Mouse (Mus musculus): Measurements from ENCODE around the gene Pde4d.

The Pde4d gene

DNA sequence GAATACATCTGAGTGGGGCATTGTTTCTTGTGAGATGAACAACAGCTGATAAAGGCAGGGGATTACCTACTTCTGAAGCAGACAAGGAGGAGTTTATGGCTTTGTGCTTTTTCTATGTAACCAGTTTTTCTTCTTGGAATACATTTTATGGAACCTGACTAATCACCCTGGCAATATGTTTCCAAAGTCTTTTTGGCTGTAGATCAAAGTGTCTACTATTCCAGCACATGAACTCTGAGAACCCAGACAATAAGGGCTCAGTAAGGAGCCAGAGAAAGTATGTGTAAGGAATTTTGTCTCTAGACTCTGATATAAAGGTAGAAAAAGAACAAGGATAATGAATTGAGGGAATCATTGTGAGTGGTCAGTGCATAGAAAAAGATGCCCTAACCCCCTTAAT lies 40.1 kb downstream of the Pde4d start:
- DNase-seq (ENCODE audit: low spot score) = no peak

DNA sequence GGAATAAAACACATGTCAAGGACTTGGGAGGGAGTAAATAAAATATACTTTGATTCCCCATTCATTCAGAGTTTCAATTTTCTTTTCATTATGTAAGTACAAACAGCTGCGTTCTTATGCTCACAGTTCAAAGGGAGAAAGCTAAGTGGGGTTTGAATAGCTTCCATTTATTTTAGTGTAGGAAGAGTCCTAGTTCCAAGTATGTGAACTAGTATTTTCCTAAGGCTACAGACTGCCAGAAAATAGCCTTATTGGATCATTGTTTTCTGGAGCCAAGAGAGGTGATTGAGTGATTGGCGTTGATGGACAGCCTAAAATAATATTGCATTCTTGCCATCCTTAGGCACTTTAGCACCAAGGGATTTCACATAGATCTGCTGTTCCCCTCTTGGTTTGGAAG lies 41.1 kb downstream of the Pde4d start:
- no peak for DNase-seq (ENCODE audit: low spot score)

DNA sequence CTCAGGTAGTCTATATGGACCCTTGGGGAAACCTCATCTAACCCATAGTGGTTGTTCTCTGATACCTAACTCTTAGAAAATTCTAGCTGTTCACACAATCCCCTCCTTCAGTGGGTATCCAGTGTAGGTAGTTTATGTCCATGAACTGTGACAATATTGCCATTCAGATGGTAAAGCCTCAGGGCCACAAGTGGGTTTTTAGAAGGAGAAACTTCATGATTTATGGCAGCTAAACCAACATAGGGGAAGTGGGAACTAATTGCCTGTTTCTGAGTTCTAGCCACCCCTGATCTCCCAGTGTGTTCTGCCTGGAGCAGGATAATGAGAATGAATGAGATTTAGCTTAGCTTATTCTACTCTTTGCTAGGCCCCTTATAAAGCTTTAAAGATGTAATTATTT lies 43.1 kb downstream of the Pde4d start:
- no peak for DNase-seq (ENCODE audit: low spot score)

DNA sequence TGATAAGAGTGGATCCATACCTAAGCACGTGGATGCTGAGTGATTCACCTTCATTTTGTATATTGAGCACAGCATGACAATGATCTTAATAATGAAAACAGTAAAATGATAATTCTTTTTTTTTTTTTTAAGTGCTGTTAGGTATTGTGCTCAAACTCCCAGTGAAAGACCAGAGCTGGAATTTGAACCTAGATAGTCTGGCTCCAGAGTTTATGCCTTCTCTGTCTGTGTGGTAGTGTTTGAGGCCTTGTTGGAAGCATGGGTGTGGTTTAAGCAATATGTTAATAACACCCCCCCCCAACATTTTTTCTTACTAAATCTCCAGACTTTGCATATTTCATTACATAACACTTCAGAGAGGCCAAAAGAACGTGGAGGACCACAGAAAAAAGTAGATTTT lies 44.6 kb downstream of the Pde4d start:
- DNase-seq (ENCODE audit: low spot score) = no peak

DNA sequence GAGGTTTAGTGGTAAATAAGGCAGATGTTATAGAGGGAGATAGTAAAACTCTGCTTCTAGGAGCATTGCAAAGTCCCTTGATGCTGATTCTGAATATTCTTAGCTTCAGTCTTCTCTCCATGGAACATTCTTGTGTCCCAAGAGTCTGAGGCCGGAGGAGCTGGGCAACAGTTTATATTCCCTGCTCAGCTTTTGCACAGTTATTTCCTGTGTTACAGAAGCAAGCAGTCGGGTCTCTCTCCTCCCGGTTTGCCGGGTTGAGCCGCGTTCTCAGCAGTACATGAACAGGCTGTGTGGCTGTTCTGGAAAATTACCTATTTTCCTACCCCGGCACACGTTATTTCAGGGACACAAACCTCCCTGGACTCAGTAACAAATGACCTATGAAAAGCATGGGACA lies 48.0 kb downstream of the Pde4d start:
- DNase-seq (ENCODE audit: low spot score) = no peak

DNA sequence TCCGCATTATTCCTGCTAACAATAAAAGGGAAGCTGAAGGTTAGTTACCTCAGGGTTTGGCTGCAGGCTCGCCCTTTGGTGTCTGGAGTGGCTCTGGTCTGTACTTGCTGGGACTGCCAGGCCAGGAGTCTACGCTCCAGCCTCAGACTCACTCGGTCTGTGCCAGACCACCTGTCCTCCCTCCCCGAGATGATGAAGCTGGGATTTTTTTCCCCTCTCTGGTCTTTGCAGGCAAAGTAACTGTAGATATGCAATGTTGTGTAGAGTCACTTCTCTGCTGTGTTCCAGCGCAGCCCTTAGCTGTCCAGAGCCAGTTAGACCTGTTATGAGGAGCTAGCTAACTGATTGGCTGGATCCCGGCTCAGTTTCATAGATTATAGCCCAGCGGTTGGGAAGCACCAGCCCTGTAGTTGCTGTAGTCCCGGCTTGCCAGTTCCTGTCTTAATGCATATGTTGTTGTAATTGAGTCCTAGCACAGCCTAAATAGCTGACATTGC lies 48.5 kb downstream of the Pde4d start:
- no peak for DNase-seq (ENCODE audit: low spot score)

DNA sequence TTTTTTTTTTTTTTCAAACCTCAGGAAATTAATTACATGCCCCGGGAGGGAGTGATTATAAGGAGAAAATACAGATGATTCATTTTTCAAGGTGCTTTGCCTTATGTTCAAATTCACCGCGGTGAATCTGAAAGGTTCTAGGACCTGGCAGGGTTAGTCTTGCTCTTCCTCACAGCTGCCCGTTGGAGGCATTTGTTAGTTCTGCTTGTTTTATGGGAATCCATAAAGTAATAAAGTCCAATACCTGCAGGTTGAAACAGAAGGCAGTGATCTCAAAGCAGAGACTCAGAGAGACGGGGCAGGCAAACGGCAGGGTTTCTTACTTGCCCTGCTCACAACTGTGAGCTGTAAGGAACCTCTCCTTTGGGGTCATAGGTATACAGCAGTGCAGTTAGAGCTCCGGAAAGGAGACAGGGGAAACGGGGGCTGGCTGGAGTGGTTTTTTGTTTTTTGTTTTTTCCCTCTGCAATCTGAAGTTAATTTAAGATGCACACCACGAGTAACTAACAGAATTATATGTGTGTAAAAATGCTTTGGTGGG lies 49.1 kb downstream of the Pde4d start:
- no peak for DNase-seq (ENCODE audit: low spot score)

DNA sequence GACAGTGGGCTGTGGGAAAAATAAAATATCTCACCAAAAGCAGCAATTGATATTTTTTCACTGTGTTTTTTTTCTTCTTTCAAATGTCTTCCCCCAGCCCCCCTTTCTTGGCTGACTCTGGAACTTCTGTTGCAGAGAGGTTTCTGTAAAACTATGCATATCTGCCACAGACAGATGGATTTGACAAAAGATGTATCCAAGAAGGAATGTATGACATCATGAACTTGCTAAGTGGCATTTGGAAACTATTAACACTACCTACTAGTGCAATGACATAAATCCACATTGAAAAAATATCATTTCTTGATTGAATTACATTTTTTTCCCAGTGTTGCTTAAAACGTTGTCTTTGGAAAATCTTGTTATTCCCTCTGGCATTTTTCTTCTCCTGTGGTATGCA lies 51.6 kb downstream of the Pde4d start:
- no peak for DNase-seq (ENCODE audit: low spot score)

DNA sequence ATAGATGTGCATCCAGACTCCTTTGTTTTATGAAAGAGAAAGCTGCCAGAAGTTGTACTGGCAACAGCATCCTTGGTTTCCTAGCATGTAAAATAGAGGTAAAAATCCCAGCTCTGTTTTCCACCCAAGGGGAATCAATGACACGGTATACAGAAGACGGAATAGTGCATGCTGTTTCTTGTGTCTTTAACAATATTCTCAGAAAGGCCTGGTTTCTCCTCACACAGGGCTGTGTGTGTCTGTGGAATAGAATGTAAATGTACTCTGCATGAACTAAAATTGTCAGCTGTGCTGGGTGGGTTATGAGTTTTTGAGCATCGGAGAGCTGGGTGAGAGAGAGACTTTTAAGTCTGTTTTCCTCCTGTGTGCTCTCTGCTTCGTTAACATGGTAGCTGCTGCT lies 74.8 kb downstream of the Pde4d start:
- DNase-seq (ENCODE audit: low spot score) = no peak

DNA sequence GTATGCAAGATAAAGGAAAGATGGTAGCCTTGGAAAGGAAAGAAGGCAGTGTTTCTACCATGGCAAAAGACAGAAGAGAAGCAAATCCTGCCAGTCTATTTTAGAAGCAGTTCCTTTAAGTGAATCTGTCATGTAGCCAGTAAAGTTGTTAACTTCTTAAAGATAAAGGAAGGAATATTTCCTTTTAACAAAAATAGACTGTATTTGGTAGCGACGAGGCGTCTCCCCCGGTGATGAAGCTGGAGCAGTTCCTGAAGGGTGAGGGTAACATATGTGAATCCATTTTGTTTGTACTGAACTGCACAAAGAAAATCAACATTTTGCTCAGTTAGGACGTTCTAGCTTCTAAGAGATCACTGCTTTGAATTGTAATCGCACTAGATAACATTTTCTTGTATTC lies 75.2 kb downstream of the Pde4d start:
- DNase-seq (ENCODE audit: low spot score) = no peak

DNA sequence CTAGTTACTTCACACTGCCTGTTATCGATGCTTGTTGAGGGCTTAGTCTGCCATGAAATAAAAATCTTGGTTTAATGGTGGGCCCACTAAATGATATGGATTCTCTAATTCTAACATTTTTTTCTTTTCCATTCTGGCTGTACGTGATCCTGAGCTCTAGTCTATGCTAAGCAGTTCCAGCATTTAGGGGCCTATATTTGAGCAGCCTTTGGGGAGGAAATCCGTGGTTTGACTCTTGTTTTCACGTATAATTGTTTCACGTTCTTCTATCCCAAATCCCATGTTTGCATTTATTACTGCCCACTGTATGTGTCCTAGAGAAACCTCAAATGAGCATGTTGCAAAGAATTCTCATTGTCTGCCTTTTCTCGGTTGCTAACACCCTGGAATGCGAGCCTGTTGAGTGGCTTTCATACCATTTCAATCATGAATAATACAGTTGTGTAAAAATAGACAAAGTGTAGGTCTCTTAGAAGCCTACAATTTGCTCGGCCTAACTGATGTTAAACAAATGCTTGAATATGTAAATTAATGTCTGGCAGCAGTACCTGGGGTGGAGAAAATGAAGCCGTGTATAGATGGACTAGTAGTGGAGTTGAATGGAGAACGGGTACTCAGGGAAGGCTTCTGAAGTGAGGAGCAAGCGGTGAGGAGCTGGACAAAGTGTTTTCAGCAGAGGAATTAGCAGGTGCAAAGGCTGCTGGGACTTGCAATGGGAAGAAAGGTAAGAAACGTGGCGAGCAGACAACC lies 76.7 kb downstream of the Pde4d start:
- DNase-seq (ENCODE audit: low spot score) = no peak

DNA sequence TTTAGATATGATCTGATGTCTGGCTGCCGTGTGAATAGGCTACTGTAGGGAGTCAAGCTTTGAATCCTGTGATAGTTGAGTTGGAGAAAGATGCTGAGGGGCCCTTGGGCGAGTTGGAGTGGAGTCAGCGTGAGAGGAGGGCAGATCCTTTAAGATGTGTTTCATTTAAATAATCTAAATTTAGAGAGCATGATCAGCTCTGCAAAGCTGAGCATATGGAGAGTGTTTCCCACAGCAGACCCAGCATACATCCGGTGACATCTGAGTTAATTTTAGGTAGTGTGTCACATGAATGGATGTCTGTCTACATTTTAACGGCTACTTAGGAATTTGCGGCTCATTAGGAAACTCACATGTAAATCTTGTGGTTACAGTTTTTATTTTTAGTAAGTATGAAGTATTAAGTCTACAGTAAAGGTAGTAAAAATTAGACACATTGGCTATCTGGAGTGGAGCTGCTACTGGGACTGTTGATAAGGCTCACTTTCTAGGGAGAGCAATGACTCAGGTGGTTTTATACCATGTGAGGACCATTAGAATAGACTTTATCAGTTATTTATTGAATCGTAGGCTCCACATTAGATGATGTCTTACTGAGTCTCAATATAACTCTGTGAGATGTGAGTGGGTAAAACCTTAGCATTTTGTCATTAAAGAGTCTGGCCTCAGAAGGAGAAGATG lies 77.5 kb downstream of the Pde4d start:
- no peak for DNase-seq (ENCODE audit: low spot score)

DNA sequence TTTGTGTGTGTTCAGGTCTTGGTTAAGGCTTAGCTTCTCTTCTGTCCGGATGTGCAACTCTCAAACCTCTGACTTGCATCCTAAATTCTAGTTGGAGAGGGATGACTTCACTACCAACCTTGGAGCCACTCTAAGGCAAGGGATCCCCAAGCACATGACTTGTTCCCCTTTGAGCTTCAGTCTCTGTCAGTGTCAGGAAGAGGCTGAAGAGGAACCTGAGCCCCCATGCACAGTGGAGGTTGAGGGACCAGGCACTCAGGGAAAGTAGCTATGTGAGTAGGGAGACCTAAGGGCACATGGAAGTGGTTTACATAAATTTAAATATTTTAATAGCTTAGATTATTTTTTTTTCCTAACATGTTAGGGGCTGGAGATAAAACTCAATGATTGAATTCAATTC lies 78.6 kb downstream of the Pde4d start:
- DNase-seq (ENCODE audit: low spot score) = no peak

DNA sequence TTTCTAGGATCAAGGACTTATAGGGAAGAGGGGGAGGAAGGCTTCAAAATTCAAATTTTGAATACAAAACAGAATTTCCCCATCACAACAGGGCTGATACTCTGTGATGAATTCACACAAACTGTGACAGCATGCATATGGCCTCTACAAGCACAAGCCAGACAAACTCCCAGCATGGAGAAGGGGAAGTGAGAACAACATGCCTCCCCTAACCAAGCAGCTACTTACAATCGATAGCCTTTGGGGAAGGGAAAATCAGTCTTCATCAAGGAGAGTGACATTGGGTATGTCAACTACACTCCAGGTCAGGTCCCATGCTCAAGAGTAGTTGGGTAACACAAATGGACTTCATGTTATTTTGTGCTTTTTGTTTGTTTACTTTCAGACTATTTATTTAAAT lies 83.1 kb downstream of the Pde4d start:
- no peak for DNase-seq (ENCODE audit: low spot score)

DNA sequence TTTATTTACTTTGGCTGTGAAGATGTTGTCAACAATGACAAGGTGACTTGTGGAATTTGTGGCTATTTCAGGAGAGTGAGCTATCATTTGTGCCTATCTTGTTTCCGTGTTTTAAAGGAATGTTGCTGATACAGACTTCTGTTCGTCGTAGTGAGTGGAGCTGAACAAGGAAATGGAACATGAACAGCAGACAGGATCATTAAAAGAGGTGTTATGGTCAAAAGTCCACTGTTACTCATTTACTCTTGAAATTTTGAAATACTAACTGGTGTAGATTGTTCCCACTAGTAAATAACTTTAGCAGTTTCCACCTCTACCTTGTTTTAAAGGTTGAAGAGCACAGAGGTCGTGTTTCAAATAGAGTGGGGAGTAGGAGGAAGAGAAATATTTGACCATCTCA lies 86.7 kb downstream of the Pde4d start:
- DNase-seq (ENCODE audit: low spot score) = no peak

DNA sequence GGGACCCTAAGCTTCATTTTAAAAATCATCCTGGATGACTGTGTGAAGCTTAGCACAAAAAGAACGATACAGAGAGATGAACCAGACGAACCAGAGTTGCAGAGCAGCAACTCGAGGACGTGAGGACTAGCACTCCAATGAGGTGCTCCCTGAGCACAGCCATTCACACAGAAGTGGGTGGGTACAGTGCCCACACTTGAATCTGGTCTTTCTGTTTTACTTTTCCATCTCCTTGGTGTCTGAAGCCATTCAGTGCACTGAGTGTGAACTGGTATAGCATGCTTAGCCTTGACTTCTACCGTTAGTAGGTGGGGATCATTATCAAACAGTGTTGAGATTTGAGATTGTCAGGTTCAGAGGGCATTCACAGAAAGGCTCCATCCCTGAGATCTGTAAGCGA lies 87.2 kb downstream of the Pde4d start:
- DNase-seq (ENCODE audit: low spot score) = no peak

DNA sequence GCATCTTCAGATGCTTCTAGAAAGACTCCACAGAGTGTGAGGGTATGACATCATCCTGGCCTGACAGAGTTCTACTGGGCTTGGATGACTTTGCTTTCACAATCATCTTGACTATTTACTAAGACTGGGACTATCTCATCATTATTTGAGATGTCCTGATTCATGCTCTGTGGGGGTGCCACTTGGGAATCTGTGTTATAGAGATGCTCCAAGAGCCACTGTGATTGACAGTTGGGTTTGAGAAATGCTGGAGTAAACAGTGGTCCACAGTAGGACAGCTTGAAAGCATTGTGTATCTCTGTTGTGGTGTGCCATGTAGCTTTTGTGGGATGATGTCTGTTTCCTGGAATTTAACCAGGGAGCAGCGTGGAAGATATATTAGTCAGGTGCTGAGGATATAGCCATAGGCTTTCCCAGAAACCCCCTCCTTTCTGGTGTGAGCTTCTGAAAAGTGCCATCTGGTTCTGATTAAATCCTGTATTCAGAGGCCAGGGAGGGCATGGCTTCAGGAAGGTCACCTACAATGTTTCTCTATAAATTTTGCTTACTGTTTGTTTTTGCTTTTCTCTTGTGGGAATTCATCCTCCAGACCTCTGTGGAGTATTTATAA lies 89.1 kb downstream of the Pde4d start:
- DNase-seq (ENCODE audit: low spot score) = no peak

DNA sequence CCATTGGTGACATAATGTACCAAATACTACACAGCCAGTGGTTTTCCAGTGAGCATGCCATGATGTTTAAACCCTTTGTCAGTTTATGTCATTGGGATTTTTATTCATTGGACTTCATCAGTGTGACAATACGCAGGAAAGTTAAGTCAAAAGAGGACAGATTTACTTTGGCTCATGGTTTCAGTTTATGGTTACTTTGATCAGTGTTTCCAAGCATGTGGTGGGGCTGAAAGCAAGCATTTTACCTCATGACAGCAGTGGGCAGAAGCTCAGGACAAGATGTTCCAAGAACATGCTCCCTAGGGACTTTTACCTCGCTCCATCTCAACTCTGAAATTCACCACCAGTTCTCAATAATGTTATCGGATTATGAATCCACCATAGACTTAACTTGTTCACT lies 91.7 kb downstream of the Pde4d start:
- DNase-seq (ENCODE audit: low spot score) = no peak

DNA sequence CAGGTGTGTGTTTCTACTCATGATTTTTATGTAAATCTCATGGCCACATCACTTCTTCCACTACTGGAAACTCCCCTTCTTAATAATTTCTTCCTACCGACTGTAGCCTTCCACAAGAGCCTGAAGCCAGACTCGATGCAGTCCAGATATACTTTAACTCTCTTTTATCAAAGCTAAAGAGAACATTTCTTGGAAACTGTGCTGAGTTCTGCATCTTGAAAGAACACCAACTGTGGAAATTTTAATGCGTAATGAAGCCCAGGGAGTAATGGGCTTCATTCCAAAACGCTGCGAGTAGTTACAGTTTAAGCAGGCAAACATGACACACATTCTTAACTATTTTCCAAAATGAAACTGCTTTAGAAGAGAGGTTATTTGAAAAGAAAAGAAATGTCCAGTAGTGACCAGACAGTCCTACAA lies 92.6 kb downstream of the Pde4d start:
- DNase-seq (ENCODE audit: low spot score) = no peak

DNA sequence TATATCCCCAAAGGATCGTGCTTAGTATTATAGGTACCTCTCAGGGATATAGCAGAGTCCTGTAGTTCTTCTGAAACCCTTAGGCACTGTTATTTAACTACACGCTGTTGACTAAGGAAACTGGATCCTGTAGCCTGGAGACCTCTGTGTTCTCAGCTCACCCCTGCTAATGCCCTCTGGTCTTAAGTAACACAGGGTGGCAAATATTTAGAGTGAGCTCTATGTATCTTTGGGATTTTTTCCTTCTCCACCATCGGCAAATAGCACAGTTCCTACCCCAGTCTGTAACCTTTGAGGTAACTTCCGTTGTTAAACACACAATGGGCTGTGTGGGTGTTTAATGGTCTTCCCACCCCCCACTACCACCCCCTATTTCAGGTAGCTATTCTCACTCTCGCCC lies 102.5 kb downstream of the Pde4d start:
- no peak for DNase-seq (ENCODE audit: low spot score)

DNA sequence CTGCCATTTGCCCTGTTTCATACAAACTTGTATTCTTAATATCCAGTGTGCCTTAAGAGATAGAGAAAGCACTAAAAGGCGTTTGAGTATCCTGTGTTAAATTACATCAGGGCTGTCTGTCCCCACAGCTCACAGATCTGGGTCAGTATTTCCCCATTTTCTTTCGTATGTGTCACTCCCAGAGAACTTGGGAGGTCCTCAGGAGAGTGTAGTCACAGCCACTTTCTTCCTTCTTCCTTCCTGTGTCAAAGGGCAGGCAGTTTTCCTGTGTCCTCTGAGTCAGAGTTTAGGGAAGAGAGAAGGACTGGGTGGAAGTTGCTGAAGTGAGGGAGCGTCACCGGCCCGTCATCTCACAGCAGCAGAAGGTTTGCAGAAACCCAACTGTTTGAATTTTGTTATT lies 103.2 kb downstream of the Pde4d start:
- DNase-seq (ENCODE audit: low spot score) = no peak

DNA sequence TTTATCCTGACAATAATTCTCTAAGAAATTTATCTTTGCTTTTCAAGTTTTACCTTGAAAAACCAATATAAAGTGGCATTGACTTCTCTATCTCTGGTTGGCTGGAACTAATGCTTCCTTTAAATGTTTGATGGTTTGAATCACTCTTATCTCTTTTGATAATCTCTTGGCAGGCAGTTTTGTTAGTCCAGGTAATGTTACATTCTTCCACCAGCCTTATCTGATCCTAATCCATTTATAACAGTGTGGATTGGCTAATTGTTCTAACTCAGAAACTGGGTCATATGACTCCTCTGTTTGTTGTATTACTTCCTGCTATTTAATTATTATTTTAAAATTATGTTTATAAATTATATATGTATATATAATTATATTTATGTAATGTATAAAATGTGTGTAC lies 105.2 kb downstream of the Pde4d start:
- DNase-seq (ENCODE audit: low spot score) = no peak

DNA sequence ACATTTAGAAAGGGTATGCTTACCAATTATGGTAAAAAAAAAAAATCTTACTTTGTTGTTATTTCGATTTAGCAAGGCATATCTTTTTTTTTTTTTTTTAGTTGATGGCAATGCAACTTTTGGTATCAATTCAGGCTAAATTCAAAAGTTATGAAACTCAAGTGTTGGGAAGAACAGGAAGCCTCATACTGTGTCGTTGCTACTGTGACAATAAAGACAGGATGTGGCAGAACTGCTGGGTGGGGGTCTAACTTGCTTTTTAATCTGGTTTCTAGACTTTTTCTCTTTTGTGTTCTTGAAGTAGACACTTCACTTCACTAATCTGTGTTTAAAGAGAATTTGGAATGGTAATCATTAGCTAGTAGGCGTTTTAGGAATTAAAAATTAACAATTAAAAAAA lies 147.2 kb downstream of the Pde4d start:
- no peak for DNase-seq (ENCODE audit: low spot score)

All from left cerebral cortex, adult 11 months (tissue).